Mouse (Mus musculus) T-helper 2 cell (primary cell): ENCODE data around the gene Thsd4.

Experiments
- in situ Hi-C: fragments of 300-600 bp; cut with MboI, MseI; formaldehyde crosslinking; loops from one replicate; pipeline ENCODE4 v1.15.1; 2025; ENCODE audit warnings: high pct_unique_total_duplicates

The Thsd4 gene

DNA sequence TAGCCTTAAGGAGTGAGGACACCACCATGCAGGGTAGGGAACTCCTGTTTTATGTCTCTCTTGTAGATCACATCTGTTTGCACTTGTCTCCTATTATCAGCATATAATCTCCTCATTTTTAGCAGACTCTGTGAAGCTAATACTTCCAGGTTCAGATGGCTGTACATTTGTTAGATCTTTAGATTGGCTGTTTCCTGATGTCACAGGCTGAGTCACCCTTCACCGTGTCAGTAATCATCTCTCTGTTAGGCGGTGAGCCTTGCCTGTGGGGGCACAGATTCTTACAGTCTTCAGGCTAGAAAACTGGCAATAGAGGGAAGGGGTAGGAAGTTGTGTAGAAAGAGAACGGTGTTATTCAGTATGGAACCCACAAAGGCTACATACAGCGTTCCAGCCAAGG is 139.3 kb downstream of the Thsd4 start:
- in situ Hi-C loops = no loop called here

DNA sequence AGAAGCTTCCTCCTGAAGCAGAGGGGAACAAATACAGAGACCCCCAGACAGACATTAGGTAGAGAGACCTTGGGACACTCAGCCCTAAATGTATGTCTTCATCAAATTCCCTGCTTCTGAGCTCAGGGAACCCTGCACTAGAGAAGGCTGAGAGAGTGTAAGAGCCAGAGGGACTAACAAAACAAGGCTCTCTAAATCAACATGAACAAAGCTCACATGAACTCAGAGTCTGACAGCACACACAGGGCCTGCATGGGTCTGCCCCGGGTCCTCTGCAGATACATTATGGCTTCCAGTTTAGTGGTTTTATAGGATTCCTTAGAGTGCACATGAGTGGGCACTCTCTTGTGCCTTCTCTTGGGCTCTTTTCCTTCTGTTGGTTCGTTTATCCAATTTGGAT is 140.8 kb downstream of the Thsd4 start:
- in situ Hi-C loops = no loop called here

DNA sequence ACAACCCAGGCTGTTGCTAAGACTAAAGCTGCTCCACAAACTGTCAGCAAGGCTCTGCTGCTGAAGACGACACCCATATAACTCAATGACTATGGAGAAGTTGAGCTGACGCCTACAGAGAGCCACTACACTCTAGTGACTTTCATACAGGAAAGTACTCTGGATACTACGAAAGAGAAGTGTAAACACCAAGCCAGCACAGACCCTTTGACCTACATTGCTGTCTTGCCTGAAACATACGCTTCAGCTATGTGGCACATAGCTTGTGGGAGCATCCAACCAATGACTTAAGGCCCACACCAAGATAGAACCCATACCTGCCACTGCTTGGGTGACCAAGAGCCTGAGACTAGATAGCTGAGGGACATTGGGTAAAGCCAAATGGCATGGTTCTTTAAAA is 141.3 kb downstream of the Thsd4 start:
- in situ Hi-C loops = no loop called here

DNA sequence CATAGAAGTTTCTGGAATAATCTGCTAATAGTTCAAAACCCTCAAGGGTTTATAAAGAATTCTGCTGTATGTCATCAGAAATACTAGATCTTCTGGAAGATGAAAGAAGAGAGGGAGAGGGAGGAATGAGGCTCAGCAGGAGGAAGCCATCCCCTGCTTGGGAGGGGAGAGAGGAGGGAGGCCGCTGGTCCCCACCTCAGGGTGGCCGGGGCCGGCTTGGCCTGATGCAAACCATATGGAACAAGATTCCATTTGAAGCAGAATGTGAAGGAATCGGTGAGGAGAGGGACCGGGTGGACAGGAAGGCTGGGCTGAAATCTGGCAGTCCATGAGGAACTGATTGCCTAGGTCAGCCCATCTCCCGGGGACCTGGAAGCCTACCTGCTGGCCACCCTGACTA is 143.6 kb downstream of the Thsd4 start:
- in situ Hi-C loops = no loop called here

DNA sequence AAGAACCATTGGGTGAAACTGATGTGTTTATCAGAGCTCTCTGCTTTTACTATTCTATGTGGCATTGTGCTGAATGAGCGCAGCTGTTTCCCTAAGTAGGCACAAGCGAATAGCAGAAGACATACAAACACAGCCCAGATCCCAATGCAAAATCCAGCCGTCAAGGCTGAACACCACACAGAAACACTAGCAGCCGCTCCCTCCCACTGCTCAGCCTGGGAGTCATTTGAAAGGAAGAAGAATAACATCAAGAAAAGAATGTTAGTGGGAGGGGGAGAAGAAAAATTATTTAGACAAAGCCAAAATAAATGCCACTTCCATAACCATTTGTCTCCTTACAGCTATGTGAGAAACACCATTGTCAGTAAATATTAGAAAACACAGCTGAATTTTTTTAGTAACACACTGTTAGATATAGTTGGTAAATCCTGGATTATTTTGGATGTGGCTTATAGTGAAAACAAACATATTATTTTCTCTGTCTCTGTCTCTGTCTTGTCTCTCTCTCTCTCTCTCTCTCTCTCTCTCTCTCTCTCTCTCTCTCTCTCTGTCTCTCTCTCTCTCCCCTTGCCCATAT is 148.6 kb downstream of the Thsd4 start:
- in situ Hi-C loops = loop anchor here (5.0 kb wide), 1 partner anchor 41 kb away; no protein-coding TSS in a partner anchor

DNA sequence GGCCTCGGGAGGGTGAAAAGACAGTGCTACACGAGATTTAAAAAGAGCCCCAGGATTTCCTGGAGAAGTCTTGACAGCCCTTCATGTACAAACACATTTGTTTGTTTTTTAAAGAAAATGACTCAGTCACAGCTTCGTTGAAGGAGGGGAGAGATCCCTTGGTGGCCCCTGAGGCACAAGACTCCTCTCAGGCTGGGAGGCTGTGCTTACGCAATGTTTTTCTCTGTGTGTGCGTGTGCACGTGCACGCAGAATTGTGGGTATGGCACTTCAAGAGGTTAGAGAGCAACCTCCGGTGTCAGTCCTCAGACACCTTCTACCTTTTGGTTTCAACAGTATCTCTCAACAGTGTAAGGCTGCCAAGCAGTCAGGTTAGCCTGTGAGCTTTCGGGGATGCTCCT is 153.3 kb downstream of the Thsd4 start:
- in situ Hi-C loops = no loop called here

DNA sequence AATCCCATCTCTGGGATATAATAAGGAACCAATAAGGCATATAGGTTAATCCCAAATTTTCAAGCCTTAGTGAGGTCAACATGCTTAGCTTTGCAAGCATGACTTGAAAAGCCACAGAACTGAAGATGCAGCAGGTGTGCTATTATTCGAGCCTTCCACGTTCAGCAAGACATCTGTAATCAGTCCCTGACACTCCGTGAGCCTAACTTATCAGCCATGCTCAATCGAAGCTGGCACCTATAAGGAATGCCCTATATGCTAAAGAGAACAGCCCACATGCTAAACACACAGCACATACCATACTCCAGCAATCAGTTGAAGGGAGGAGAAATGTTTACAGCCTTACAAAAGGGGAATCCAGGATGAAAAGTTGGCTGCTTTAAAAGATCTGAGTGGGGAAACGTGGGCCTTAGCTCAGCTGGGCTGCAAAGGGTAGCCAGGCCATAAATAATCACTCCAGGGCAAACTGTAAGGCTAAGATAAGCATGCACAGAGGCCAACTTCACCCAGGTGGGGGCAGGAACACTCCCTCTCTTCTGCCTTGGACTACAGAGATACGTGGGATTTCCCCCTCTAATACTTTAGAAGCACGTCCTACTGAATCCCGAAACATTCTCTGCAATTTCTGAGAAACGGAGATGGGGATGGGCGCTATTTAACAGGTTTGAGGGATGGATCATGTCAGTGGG is 154.1 kb downstream of the Thsd4 start:
- in situ Hi-C loops = no loop called here

DNA sequence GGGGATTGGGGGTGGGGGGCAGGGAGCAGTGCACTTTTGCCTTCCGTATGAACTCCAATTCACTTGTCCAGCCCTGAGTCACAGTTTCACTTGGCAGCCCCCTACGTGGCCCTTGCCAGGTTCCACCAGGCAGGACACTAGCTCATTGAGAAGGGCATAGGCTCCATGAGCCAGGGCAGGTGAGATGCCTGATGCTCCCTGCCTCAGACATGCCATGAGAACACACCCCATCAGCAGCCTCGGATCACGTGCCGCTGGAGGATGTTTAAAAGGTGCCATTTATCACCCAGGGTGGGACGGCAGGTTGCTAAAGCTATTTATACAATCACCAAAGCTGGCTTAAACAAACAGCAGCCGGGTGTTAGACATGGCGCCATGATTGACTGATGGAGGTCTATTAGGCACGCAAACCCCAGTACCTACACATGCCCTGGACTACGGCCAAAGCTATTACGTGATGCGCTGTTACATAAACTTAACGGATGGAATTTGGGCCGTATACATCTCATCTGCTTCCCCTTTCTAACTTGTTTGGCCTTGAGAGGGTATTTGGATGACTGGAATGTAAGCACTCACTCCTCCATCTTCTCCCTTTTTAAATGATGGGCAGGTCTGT is 157.6 kb downstream of the Thsd4 start:
- in situ Hi-C loops = no loop called here

DNA sequence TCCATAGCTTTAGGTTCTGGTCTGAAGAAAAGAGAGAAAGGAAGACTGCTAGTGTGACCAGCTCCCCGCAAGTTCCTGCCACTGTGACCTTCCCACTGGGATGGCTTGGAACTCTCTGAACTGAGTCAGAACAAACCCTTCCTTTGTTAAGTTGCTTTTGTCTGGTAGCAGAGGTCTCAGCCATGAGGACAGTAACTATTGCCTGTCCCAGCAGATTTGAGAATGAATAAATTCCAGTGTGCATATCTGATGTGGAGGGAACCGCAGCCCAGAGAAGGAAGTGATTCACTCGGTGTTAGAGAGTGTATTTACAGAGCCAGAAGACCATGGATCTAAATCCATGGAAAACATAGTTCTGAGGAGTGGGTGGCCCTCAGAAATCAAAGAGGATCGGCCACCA is 169.5 kb downstream of the Thsd4 start:
- in situ Hi-C loops = no loop called here

DNA sequence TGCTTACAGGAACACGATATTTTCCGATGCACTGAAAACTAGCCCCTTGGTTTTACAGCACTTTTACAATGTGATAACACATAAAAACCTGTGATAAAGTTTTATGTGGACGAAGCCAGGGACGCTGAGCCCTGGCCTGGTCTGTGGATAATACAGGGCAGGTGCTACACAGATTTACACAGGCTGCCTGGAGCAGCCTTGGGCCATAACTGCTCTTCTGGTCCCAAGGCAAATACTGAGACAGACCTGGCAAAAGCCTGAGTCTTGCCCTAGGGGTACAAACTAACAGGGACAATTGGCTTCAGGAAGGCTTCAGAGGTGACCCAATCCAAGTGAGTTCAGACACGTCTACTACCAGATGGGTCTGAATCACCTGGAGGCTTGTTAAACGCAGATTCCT is 170.7 kb downstream of the Thsd4 start:
- in situ Hi-C loops = no loop called here

DNA sequence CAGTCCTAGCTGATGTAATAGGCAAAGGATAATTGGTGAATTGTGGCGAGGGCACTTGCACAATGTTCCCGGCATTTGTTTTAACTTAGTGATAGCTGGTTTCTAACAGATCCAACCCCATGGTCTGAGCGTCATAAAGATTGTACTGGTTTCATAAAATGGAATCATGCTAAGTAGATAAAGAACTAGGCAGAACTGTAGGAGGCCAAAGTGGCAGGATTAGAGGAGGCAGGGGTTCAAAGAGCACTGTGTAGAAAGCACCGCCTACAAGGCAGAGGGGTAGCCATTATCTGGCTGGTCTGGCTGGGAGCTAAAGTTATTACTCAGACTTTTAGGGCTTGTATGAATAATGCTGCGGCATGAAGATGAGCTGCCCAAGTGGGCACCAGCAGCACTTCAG is 185.7 kb downstream of the Thsd4 start:
- in situ Hi-C loops = no loop called here

DNA sequence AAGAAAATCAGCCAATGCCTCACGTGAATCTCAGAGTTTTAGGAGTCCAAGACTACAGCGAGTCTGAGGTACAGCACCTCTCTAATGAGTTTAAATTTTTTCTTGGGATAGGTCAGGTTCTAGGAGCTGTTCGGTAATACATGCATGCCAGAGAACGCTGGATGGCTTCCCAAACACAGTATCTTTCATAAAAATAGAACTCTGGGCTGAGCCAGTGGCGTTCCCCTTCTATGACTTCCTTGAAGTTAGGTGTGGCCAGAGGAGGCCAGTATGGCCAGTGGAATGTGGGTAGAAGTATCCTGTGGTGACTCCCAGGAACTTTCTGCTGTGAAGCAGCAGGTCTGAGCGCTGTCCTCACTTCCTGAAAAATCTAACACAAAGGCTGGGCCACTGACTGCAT is 186.4 kb downstream of the Thsd4 start:
- in situ Hi-C loops = no loop called here

DNA sequence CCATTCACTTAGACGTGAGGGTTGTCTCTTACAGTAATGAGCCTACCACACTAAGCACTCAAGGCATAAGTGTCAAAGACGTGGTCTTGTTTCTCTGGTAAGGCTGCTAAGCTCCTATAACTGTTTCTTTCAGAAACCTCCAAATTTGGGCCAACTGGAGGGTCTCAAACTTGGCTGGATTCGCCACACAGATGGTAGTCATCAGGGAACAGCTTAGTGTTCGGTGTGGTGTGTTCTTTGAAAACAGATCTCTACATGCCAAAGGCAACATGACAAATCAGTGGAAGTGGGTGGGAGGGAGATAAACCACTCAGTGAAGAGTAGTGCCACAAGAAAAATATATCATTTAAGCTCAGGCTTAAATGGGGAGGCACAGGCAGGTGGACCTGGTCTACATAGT is 191.9 kb downstream of the Thsd4 start:
- in situ Hi-C loops = loop anchor here (5.0 kb wide), 1 partner anchor 42 kb away; no protein-coding TSS in a partner anchor

DNA sequence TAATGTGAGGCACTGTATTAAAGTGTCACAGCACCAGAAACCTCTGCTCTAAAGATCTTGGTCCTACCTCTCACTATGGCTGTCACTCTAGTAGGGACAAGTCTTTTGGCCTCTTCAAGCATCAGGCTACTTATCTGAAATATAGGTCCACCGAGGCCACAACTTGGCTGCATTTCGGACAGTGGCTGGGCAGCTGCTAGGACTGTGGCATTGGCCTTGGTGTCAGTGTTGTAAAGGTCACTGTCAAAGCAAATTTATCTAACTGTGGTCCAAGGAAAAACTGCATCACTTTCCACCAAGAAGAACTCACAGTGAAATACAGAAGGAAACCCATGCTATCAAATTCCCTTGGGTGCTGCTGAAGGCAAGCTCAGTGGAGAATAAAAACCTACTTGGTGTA is 197.1 kb downstream of the Thsd4 start:
- in situ Hi-C loops = no loop called here

DNA sequence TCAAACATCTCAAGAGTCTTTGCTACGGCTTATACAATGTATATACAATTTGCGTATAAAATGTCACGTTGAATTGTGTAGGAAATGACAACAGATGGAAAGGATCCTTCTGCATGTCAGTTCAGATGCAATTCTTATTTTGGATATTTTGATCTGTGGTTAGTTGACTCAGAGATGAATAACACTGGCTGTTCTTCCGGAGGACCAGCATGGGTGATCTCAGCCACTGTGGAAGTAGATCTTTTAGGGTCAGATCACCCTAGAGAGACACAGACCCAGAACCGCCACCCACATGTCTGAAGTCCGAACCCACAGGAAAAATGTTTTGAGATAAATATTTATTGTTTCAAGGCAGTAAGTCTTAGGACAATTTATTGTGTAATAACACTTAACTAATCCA is 198.4 kb downstream of the Thsd4 start:
- in situ Hi-C loops = no loop called here

DNA sequence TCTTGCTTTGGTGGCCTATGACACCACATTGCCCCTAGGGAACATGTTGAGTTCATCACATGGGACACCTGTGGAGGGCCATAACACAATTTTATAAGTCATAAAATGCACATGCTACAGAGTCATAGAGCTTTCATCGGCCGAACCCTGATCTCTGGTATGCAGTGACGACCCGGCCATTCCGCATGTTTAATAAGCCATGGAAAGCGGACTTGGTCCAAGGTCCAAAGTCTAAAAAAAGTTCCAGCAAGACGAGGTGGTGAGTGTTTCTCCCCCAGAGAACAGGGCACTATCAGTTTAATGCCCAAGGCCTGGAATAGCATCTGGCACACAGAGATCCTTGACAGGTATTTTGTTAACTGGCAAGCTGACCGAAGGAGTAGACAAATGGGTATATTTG is 204.6 kb downstream of the Thsd4 start:
- in situ Hi-C loops = no loop called here

DNA sequence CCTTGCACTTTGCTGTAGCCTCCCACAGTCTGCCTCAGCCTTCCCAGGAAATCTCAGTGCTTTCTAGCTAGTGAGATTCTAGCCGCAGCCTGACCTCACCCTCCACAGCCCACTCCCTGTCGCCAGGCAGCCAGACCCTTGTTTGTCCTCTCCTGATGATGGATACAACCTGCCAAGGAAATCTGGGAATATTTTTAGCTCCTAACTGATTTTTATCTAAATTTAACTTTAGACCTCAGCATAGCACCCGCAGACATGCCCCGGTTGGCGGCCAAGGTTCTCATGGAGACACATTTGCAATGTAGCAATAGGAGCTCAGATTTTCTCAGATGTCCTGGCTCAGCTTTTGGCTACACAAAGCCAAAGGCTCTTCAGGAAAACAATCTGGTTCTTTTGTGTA is 205.3 kb downstream of the Thsd4 start:
- in situ Hi-C loops = no loop called here

DNA sequence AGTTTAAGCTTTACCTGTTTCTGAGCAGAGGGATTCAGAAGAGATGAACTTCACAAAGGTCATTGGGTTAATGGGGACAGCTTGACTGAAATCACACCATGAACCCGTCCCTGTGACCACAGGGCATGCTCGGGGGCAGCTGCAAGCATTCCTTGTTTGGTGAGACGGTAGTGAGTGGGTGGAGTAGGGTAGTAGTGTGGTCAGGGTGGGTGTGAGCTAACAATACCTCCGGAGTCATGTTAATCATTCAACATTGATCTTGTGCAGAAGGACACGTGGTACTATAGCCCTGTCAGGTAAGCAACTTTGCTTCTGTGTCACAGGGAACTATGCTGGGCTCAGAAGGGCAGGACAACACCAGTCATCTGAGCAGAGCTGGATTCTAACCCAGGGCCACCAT is 206.3 kb downstream of the Thsd4 start:
- in situ Hi-C loops = no loop called here

DNA sequence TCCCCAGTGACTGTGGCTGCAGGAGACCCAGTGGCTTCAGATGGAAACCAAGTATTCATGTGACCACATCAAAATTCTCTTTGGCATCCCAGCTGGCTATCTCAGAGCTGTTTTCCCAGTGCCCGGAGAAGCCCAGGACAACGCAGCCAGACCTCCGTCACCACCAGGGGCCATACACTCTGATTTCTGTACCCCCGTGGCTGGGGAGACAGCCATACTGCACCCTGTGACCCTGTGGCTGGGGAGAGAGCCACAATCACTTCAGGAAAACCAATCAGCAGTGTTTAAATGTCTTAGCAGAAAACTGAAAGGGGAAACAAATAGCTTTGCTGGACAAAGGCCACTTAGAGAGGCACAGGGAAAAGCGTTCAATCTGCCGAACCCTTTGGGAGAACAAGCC is 208.2 kb downstream of the Thsd4 start:
- in situ Hi-C loops = no loop called here

DNA sequence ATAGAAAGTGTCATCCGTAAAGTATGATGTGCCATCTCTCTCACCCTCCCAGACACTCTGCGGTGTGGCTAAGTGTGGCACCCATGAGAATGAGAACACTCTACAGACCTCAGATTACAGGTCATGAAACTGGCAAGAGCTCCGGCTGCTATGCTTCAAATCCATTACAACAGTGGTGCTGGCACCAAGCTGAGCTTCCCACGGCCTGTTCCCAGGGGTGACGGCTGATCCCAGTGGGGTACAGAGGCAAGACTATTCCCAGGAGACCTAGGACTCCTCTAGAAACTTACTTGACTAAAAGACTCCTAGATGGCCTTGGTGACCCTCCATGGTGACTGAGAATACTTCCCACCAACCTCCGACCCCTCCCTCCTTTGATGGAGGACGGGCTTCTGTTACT is 209.2 kb downstream of the Thsd4 start:
- in situ Hi-C loops = no loop called here

DNA sequence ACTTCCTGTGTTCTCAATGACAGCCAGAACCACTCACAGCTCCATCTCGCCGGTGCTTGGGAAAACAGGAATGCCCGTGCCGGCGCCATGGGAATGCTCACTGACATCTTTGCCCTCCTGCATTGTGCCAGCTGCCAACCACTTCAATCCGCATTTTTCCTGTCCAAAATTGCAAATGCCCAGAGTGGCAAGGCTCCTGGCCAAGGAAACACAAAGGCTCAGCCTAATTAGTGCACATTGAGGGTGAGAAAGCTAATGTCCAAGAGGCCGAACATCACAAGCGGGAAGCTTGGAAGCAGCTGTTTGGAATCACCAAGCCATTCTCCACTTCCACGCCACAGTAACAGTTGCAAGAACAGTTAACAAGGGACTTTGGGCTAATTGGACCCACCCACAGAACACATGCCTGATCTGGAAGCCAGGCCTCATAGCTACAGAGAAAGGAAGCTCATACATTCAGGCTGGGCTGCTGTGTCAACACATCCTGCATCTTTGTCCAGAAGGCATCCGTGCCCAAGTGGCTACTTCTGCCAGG is 210.2 kb downstream of the Thsd4 start:
- in situ Hi-C loops = no loop called here

DNA sequence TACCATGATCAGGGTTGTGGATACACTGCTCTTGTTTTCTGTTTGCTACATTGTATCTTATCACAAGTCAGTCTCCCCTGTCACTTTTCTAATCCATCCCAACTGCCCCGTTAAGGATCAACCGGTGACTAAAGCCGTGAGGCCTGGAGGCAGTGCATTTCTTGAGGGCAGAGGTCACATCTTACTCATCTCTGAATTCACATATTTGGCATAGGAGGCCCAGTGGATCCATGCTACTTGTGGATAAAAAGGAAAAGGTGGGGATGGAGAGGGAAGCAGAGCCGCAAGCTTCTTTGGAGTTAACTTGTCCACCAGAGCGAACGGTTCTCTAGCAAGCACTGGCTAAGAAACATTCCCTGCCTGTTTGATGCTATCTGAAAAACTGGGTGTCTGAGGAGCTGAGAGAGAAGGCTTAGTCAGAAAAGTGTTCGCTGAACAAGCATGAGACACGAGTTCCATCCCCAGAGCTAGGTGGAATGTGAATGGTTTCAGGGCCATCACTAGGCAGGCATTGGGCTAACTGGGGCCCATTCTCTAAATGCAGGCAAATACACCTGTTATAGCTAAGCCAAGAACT is 211.0 kb downstream of the Thsd4 start:
- in situ Hi-C loops = no loop called here
